Mouse (Mus musculus) liver, postnatal 0 days (tissue): Measurements from ENCODE around the gene Wdfy2. TPM values are rescaled to one million over a fixed set of nuclear protein-coding genes. Genes with fewer than 3 reads are reported as not detected.

Source experiments
- ATAC-seq: fragments of 200-750 bp; cut with Nextera tagmentation; 2 replicates; pipeline ENCODE4 v1.8.0; 2017; ENCODE audit warnings: mild to moderate bottlenecking, moderate library complexity
- DNase-seq: peaks from one replicate; pipeline ENCODE4 v3.0.0-alpha.2; 2016
- H3K27ac ChIP-seq: fragments of 300-500 bp; sonication (generic); 2 replicates; pipeline ENCODE4 v1.5.1; 2014; ENCODE audit warnings: antibody characterized with exemption, moderate library complexity, mild to moderate bottlenecking, low read depth
- H3K27me3 ChIP-seq: fragments of 300-500 bp; sonication (generic); 2 replicates; pipeline ENCODE4 v1.6.1; 2014; ENCODE audit warnings: low read length, control low read depth, mixed read lengths; ENCODE audit not compliant: insufficient read depth
- H3K36me3 ChIP-seq: fragments of 300-500 bp; sonication (generic); replicated peaks from 2 replicates; pipeline ENCODE4 v1.6.1; 2014; ENCODE audit warnings: mild to moderate bottlenecking, control low read depth, low read length, moderate library complexity, mixed read lengths; ENCODE audit not compliant: insufficient read depth
- H3K4me1 ChIP-seq: fragments of 300-500 bp; sonication (generic); 2 replicates; pipeline ENCODE4 v1.6.1; 2014; ENCODE audit warnings: antibody characterized with exemption, mild to moderate bottlenecking, control low read depth; ENCODE audit not compliant: insufficient read depth
- H3K4me2 ChIP-seq: fragments of 300-500 bp; sonication (generic); 2 replicates; pipeline ENCODE4 v1.6.1; 2014; ENCODE audit warnings: low read depth, mild to moderate bottlenecking, low read length, moderate library complexity, mixed read lengths
- H3K4me3 ChIP-seq: fragments of 300-500 bp; sonication (generic); 2 replicates; pipeline ENCODE4 v1.5.1; 2014; ENCODE audit warnings: low read depth, low read length
- H3K9ac ChIP-seq: fragments of 300-500 bp; sonication (generic); replicated peaks from 2 replicates; pipeline ENCODE4 v1.6.1; 2014; ENCODE audit warnings: mild to moderate bottlenecking, moderate library complexity
- H3K9me3 ChIP-seq: fragments of 300-500 bp; sonication (generic); 2 replicates; pipeline ENCODE4 v1.6.1; 2016; ENCODE audit warnings: mild to moderate bottlenecking, control low read depth, low read length, mixed read lengths
- CTCF ChIP-seq: sonication (generic); IDR thresholded peaks from 2 replicates; pipeline ENCODE4 v1.5.1; 2016; ENCODE audit warnings: antibody characterized with exemption, low read depth
- EP300 ChIP-seq: IDR thresholded peaks from 2 replicates; pipeline ENCODE4 v1.6.1; 2016; ENCODE audit warnings: antibody characterized with exemption, low read depth, mild to moderate bottlenecking
- WGBS: fragments of 180-500 bp; shearing (Covaris S2); extraction: QIAGEN DNeasy Blood & Tissue Kit; methylation state at CpG from one replicate; pipeline ENCODE4 v1.1.7; 2014; ENCODE audit not compliant: insufficient replicate concordance; 5-methylcytosine and 5-hydroxymethylcytosine counted together
- polyA plus RNA-seq: library from polyadenylated mRNA; unstranded; fragments of >200 nt; fragmentation: Nextera tagmentation; extraction: Ambion mirVana; gene quantifications from 2 replicates; pipeline ENCODE4 v1.2.1, GENCODE M21; 2015

Wdfy2 gene
- polyA plus RNA-seq, 1 experiment from 2014 or later: 2.0 TPM

- TF ChIP-seq CTCF: 0 out of 2 replicates have a peak, but pooled peaks have one; percentile 31
- TF ChIP-seq EP300: no peak
- no peak overlapping the region for H3K4me2 ChIP-seq
These were observed 127.9 kb downstream of the Wdfy2 start for GRCm38 (mm10) chr14:62965342-62965741.

GRCm38 (mm10) chr14:62965811-62966520 is 128.5 kb downstream of the Wdfy2 start:
- no peak for DNase-seq
- ATAC-seq: no peak
- Histone ChIP-seq H3K27ac (no peak overlapping the region), H3K27me3 (no peaks in the 10 kb centered on the region), H3K9me3 (no peaks in the 10 kb centered on the region), H3K36me3 (no peaks in the 10 kb centered on the region), H3K4me2 (peak overlapping the region; percentile 45), H3K4me3 (no peak overlapping the region), H3K4me1 (no peaks in the 10 kb centered on the region), H3K9ac (no peak overlapping the region)
- 24% methylated on average over 15 of the region's 15 CpGs for WGBS
- TF ChIP-seq CTCF (no peak), EP300 (no peak)

More at GRCm38 (mm10) chr14:62965342-62965741, 127.9 kb downstream of the Wdfy2 start:
- no peaks in the 10 kb centered on the region for H3K36me3 ChIP-seq
- WGBS: 73% methylated on average over 5 of the region's 5 CpGs
- no peaks in the 10 kb centered on the region for H3K27me3 ChIP-seq
- H3K4me1 ChIP-seq: no peaks in the 10 kb centered on the region
- H3K4me3 ChIP-seq: no peak overlapping the region
- H3K27ac ChIP-seq: no peak overlapping the region
- DNase-seq (no peak), ATAC-seq (no peak)
- no peak overlapping the region for H3K9ac ChIP-seq
- no peaks in the 10 kb centered on the region for H3K9me3 ChIP-seq

GRCm38 (mm10) chr14:62975046-62975445 is 137.6 kb downstream of the Wdfy2 start:
- TF ChIP-seq EP300 (no peak), CTCF (peak; percentile 70)
- H3K9me3 ChIP-seq: no peaks in the 10 kb centered on the region
- 15% methylated on average over 5 of the region's 5 CpGs for WGBS
- H3K4me2 ChIP-seq: no peak overlapping the region
- H3K36me3 ChIP-seq: no peaks in the 10 kb centered on the region
- H3K27me3 ChIP-seq: no peaks in the 10 kb centered on the region
- no peaks in the 10 kb centered on the region for H3K4me1 ChIP-seq
- ATAC-seq (no peak), DNase-seq (peak; percentile 68)
- H3K27ac ChIP-seq: no peak overlapping the region
- no peak overlapping the region for H3K4me3 ChIP-seq
- H3K9ac ChIP-seq: no peak overlapping the region

- Histone ChIP-seq H3K9me3 (no peaks in the 10 kb centered on the region), H3K4me1 (no peaks in the 10 kb centered on the region), H3K9ac (no peak overlapping the region), H3K27me3 (no peaks in the 10 kb centered on the region), H3K36me3 (no peaks in the 10 kb centered on the region), H3K27ac (no peak overlapping the region), H3K4me2 (no peak overlapping the region), H3K4me3 (no peak overlapping the region)
- TF ChIP-seq CTCF (no peak), EP300 (no peak)
- DNase-seq (no peak), ATAC-seq (no peak)
- 32% methylated on average over 1 of the region's 1 CpGs for WGBS
These were observed 142.3 kb downstream of the Wdfy2 start for GRCm38 (mm10) chr14:62979815-62980214.

- no peak for ATAC-seq
These were observed 146.9 kb downstream of the Wdfy2 start, which contains the start of gene Defb48 for GRCm38 (mm10) chr14:62984410-62984809. TSS of gene Defb48 (minus strand) at chr14:62984510.

GRCm38 (mm10) chr14:62991271-62991670 is 153.8 kb downstream of the Wdfy2 start:
- no peak overlapping the region for H3K9ac ChIP-seq
- 0 out of 2 replicates have a peak, but pooled peaks have one; percentile 21 for ATAC-seq
- no peak overlapping the region for H3K4me2 ChIP-seq
- no peaks in the 10 kb centered on the region for H3K27me3 ChIP-seq
- H3K4me3 ChIP-seq: no peak overlapping the region
- H3K36me3 ChIP-seq: no peaks in the 10 kb centered on the region
- TF ChIP-seq CTCF (no peak), EP300 (peak; percentile 23; the same call in 1 of the 2 replicates)
- H3K4me1 ChIP-seq: no peaks in the 10 kb centered on the region
- 42% methylated on average over 3 of the region's 3 CpGs for WGBS
- no peak overlapping the region; the same call in 1 of the 2 replicates for H3K27ac ChIP-seq
- H3K9me3 ChIP-seq: no peaks in the 10 kb centered on the region
- DNase-seq: no peak

More at GRCm38 (mm10) chr14:62984410-62984809, 146.9 kb downstream of the Wdfy2 start, which contains the start of gene Defb48:
- H3K4me3 ChIP-seq: no peak within 1 kb of the TSS
- no peaks in the 10 kb centered on the region for H3K36me3 ChIP-seq
- H3K4me1 ChIP-seq: no peaks in the 10 kb centered on the region
- no peaks in the 10 kb centered on the region for H3K9me3 ChIP-seq
- no peaks in the 10 kb centered on the region for H3K27me3 ChIP-seq
- DNase-seq: no peak
- no peak within 1 kb of the TSS for H3K4me2 ChIP-seq
- TF ChIP-seq EP300 (no peak), CTCF (no peak)
- 56% methylated on average over 1 of the region's 1 CpGs for whole genome bisulfite sequencing
- no peak within 1 kb of the TSS for H3K9ac ChIP-seq
- no peak within 1 kb of the TSS for H3K27ac ChIP-seq
